Mouse (Mus musculus) forebrain, embryonic 14.5 days (tissue): ENCODE measurements around the gene Lrfn3. TPM values are rescaled to one million over a fixed set of nuclear protein-coding genes. Genes with fewer than 3 reads are reported as not detected.

ENCODE experiments used
- ATAC-seq: fragments of 200-750 bp; cut with Nextera tagmentation; 2 replicates; pipeline ENCODE4 v1.8.0; 2017; ENCODE audit warnings: mild to moderate bottlenecking, moderate library complexity
- DNase-seq: peaks from one replicate; pipeline ENCODE4 v3.0.0-alpha.2; 2015; ENCODE audit warnings: low spot score
- H3K27ac ChIP-seq: fragments of 300-500 bp; sonication (generic); 2 replicates; pipeline ENCODE4 v1.5.1; 2014; ENCODE audit warnings: low read depth, mild to moderate bottlenecking, control low read depth, low read length, moderate library complexity
- H3K27me3 ChIP-seq: fragments of 300-500 bp; sonication (generic); replicated peaks from 2 replicates; pipeline ENCODE4 v1.6.1; 2014; ENCODE audit warnings: low read length, control low read depth, mixed read lengths; ENCODE audit not compliant: control insufficient read depth, insufficient read depth
- H3K36me3 ChIP-seq: fragments of 300-500 bp; sonication (generic); 2 replicates; pipeline ENCODE4 v1.6.1; 2014; ENCODE audit warnings: low read length, control low read depth; ENCODE audit not compliant: control insufficient read depth, insufficient read depth
- H3K4me1 ChIP-seq: fragments of 300-500 bp; sonication (generic); 2 replicates; pipeline ENCODE4 v1.6.1; 2014; ENCODE audit warnings: antibody characterized with exemption, low read length, control low read depth; ENCODE audit not compliant: control insufficient read depth, insufficient read depth
- H3K4me2 ChIP-seq: fragments of 300-500 bp; sonication (generic); 2 replicates; pipeline ENCODE4 v1.6.1; 2014; ENCODE audit warnings: mild to moderate bottlenecking, control low read depth, low read length
- H3K4me3 ChIP-seq: fragments of 300-500 bp; sonication (generic); 2 replicates; pipeline ENCODE4 v1.5.1; 2014; ENCODE audit warnings: low read depth, low read length, control low read depth
- H3K9ac ChIP-seq: fragments of 300-500 bp; sonication (generic); 2 replicates; pipeline ENCODE4 v1.6.1; 2014; ENCODE audit warnings: mild to moderate bottlenecking, low read length, control low read depth, moderate library complexity
- H3K9me3 ChIP-seq: fragments of 300-500 bp; sonication (generic); replicated peaks from 2 replicates; pipeline ENCODE4 v1.6.1; 2016; ENCODE audit warnings: low read length, control low read depth, mixed read lengths; ENCODE audit not compliant: control insufficient read depth
- WGBS: fragments of 180-500 bp; shearing (Covaris S2); extraction: QIAGEN DNeasy Blood & Tissue Kit; methylation state at CpG from one replicate; pipeline ENCODE4 v1.1.7; 2014; 5-methylcytosine and 5-hydroxymethylcytosine counted together
- polyA plus RNA-seq: library from polyadenylated mRNA; unstranded; fragments of >200 nt; fragmentation: Nextera tagmentation; extraction: Ambion mirVana; gene quantifications from 2 replicates; pipeline ENCODE4 v1.2.1, GENCODE M21; 2014

Gene Lrfn3
- polyA plus RNA-seq, 1 experiment from 2014 or later, result 8.8 TPM

DNA sequence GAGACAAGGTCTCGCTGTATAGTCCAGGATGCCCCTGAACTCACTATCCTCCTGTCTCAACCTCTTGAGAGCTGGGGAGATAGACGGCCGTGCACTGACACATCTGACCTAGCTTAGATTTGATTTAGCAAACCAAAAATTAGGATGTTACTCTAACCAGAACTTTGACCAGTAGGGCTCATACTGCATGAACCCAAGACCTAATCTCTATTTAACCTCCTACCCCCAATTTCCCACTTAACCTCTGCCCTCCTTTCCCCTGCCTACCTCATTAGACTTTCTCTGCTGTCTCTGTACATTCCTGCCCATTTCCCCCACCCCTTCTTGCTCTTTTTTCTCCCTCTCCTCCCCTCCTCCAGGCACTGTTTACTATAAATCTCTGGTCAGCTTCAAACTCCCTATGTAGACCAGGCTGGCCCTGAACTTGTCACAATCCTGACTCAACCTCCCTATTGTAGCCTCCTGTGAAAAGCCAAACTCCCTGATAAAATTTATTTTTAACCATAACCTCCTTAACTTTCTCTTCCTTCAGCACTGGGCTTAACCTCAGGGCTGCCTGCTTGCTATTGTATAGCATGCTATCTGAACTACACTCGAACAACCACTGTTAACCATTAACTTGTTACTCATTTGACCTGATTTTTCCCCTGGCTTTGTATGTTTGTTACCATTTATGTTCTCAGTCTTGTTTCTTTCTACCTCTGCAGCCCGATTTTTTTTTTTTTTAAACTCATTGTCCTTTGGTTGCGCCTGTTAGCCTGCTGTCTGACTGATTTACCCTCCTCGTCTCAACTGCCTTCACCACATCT is 4.0 kb downstream of the Lrfn3 start:
- ATAC-seq, result no peak
- DNase-seq, result no peak
- Histone ChIP-seq H3K27ac (no peak overlapping the region), H3K36me3 (peaks cover 46% of the 10 kb centered on the region), H3K4me2 (no peak overlapping the region), H3K4me1 (peaks cover 20% of the 10 kb centered on the region), H3K4me3 (no peak overlapping the region), H3K9ac (no peak overlapping the region), H3K9me3 (no peaks in the 10 kb centered on the region), H3K27me3 (no peaks in the 10 kb centered on the region)
- 85% methylated on average over 7 of the region's 7 CpGs for WGBS

DNA sequence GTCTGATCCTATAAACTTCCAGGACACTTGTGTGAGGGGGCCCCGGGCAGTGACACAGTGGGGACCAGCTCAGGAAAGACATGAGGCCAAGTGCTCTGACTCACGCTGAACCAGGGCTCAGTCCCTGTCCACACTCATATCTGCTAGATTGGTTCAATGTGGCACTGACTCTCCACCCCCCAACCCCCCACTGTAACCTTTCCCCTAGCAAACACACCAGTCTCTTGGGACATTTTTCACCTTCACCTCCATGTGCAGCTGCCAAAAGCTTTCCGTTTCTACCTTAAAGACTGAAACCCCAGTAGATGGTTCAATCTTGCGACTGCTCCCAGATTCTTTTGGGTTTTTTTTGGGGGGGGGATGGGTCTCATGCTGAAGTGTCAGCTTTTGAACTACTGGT is 8.5 kb downstream of the Lrfn3 start:
- 84% methylated on average over 4 of the region's 4 CpGs for WGBS
- DNase-seq (no peak), ATAC-seq (peak; percentile 29; the same call in 1 of the 2 replicates)
- Histone ChIP-seq H3K4me2 (no peak overlapping the region), H3K27me3 (0 out of 2 replicates have a peak, but pooled peaks cover 2% of the 10 kb centered on the region), H3K27ac (no peak overlapping the region), H3K9me3 (no peaks in the 10 kb centered on the region), H3K9ac (no peak overlapping the region), H3K4me1 (no peaks in the 10 kb centered on the region; the same call in 1 of the 2 replicates), H3K4me3 (no peak overlapping the region), H3K36me3 (peaks cover 35% of the 10 kb centered on the region)

DNA sequence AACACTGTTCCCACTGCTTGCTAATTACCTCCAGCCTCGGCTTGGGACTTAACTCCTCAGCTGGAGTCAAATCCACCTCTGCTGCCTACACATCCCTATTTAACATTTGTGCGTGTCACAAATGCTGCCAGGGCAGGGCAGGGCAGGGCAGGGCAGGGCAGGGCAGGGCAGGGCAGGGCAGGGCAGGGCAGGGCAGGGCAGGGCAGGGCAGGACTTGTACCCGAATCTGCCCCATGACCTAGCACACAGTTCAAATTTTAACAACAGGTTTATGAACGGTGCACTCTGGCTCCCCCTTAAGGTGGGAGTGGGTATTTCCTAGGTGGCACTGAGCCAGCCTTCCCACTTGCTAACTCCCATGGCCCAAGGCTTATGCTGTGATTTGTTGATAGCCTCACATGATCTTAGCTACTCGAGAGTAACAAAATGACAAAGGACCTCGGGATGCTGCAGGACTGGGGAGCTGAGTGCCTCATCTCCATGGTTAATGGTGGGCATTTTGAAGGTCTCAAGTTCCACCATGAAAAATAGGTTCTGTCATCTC is 9.2 kb downstream of the Lrfn3 start:
- no peaks in the 10 kb centered on the region for H3K9me3 ChIP-seq
- 0 out of 2 replicates have a peak, but pooled peaks cover 6% of the 10 kb centered on the region for H3K27me3 ChIP-seq
- DNase-seq (peak; percentile 80), ATAC-seq (peak; percentile 76)
- H3K36me3 ChIP-seq, result peaks cover 35% of the 10 kb centered on the region
- H3K4me1 ChIP-seq, result no peaks in the 10 kb centered on the region; the same call in 1 of the 2 replicates
- H3K4me2 ChIP-seq, result no peak overlapping the region
- H3K4me3 ChIP-seq, result no peak overlapping the region
- no peak overlapping the region for H3K9ac ChIP-seq
- H3K27ac ChIP-seq, result no peak overlapping the region
- WGBS, result 14% methylated on average over 6 of the region's 6 CpGs

DNA sequence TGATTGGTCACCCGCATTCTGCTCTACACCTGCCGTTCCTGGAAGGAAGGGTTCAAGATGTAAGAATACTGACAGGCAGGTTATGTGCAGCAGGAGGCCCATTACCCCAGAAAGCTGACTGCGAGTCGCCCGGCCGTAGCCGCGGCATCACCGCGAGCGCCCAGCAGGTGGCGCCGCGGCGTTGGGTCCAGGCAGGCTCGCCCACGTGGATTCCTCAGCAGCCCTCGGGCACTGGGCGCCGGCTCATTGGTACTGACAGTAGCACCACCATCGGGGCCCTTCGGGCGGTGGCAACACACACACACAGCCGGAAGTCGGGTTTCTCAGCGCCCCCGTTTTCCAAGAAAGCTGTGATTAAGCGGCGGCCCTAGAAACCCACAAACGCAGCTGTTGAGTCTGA is 14.7 kb downstream of the Lrfn3 start:
- H3K4me2 ChIP-seq, result peak overlapping the region; percentile 23; the same call in 1 of the 2 replicates
- H3K36me3 ChIP-seq, result 0 out of 2 replicates have a peak, but pooled peaks cover 2% of the 10 kb centered on the region
- H3K9me3 ChIP-seq, result no peaks in the 10 kb centered on the region
- H3K4me1 ChIP-seq, result peaks cover 3% of the 10 kb centered on the region; the same call in 1 of the 2 replicates
- DNase-seq, result peak; percentile 81
- peaks cover 11% of the 10 kb centered on the region; the same call in 1 of the 2 replicates for H3K27me3 ChIP-seq
- no peak overlapping the region for H3K9ac ChIP-seq
- WGBS, result 3% methylated on average over 30 of the region's 30 CpGs
- ATAC-seq, result peak; percentile 77; the same call in 1 of the 2 replicates
- no peak overlapping the region for H3K27ac ChIP-seq
- H3K4me3 ChIP-seq, result no peak overlapping the region

DNA sequence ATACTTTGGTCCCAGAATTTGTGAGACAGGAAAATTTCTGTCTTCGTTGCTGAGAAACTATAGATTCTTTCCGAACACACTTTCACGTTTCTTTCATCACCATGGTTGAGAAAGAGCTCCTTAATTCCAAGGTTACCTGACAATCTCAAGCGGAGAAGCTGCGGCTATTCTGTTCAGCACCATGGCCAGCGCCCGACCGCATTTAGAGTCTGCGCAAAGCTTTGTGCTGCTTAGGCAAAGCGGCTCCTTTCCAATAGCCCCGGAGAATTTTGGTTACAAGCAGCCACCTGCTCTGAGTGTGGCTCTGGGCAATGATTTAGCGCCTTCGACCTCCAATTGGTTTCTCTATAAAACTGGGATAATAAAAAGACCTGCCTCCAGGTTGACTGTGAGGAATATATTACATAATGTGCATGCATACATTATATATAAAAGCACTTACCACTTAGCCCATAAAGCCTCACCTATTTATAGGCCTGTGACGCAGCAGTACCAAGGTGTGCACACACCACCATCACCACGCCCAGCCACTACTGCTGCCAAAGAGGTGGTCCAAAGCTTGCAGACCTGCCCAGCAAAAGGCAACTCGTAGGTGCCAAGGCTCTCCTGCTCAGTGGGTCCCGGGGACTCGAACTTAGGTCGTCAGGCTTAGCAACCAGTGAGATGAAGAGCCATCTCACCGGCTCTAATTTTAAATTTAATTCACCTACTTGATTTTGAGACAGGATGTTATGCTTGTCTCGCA is 15.8 kb downstream of the Lrfn3 start:
- H3K9me3 ChIP-seq, result no peaks in the 10 kb centered on the region
- H3K27me3 ChIP-seq, result peaks cover 11% of the 10 kb centered on the region; the same call in 1 of the 2 replicates
- no peak overlapping the region for H3K27ac ChIP-seq
- peaks cover 3% of the 10 kb centered on the region; the same call in 1 of the 2 replicates for H3K4me1 ChIP-seq
- H3K36me3 ChIP-seq, result no peaks in the 10 kb centered on the region
- 27% methylated on average over 21 of the region's 21 CpGs for WGBS
- H3K4me2 ChIP-seq, result no peak overlapping the region
- no peak overlapping the region for H3K4me3 ChIP-seq
- ATAC-seq, result no peak
- peak; percentile 71 for DNase-seq
- H3K9ac ChIP-seq, result no peak overlapping the region

DNA sequence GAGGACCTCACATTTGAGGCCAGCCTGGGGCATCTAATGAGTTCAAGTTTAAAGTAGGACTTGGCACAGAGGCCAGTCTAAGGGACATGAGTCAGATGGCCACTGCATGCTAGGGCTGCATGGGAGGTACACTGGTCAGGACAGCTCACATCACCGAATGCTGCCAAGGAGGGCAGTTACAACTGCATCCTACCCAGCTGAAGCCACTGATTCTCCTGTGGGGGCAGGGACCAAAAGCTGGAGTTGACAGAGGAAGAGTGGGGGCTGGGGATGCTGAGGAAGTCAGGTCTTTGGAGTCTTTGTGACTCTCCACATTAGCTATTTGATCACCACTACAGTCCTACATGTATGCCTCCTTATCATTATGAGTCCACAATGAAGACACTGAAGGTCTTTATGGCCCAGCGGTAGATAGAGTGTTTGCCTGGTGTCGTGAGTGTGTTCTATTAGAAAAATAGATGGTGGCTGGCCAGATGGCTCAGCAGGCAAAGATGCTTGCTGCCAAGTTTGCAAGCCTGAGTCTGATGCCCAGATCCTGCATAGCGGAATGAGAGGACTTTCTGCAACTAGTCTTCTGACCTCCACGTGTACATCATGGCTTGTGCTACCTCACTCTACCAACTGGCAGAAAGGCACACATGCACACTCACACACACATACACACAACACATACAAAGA is 23.0 kb downstream of the Lrfn3 start:
- WGBS, result 61% methylated on average over 5 of the region's 5 CpGs
- DNase-seq, result peak; percentile 36

DNA sequence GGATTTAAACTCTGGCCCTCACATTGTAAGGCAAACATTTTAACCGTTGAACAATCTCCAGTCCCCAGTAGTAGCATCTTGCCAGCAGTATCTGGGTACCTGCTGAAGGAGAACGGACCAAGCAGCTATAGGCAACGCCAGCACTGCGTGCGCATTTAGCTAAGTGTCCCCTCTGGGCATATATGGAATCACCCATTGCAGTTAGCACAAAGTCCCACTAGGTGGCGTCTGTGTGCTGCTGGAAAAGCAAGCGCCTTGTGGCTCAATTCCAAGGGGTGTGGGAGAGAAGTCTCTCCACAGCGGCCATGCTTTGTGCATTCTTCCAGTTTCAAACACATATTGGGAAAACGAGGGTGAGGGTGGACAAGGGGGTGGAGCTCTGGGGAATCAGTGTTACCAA is 26.2 kb downstream of the Lrfn3 start:
- H3K9me3 ChIP-seq, result no peaks in the 10 kb centered on the region
- peaks cover 9% of the 10 kb centered on the region for H3K4me1 ChIP-seq
- ATAC-seq (peak; percentile 38), DNase-seq (peak; percentile 97)
- 2% methylated on average over 9 of the region's 9 CpGs for WGBS
- H3K36me3 ChIP-seq, result no peaks in the 10 kb centered on the region
- H3K27me3 ChIP-seq, result peaks cover 4% of the 10 kb centered on the region
- no peak overlapping the region for H3K4me2 ChIP-seq
- no peak overlapping the region for H3K9ac ChIP-seq
- no peak overlapping the region for H3K4me3 ChIP-seq
- no peak overlapping the region for H3K27ac ChIP-seq

More for the DNA sequence above, 23.0 kb downstream of the Lrfn3 start:
- ATAC-seq, result no peak
- Histone ChIP-seq H3K4me1 (no peaks in the 10 kb centered on the region), H3K4me2 (no peak overlapping the region), H3K9me3 (no peaks in the 10 kb centered on the region), H3K27me3 (peaks cover 4% of the 10 kb centered on the region), H3K27ac (no peak overlapping the region), H3K36me3 (no peaks in the 10 kb centered on the region), H3K4me3 (no peak overlapping the region), H3K9ac (no peak overlapping the region)

DNA sequence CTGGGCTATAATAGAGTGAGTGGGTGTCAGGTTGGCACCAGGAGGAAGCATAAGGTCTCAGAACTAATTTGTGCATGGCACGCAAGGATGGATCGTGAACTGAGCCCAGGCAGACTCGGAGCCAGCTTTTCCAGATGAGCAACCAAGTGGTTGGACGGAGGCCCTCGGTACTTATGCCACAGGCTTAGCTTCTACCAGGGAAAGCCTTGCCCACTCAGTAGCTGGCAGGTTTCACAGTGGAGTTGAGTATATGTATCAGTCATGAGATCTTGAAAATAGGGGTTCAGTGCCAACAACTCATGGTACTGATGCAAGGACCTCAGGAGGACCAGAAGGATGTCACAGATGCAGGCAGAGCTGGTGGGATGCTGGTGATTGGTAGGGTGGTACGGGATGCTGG is 26.9 kb downstream of the Lrfn3 start:
- DNase-seq (peak; percentile 33), ATAC-seq (no peak)
- WGBS, result 69% methylated on average over 6 of the region's 6 CpGs
- no peak overlapping the region for H3K4me3 ChIP-seq
- H3K9ac ChIP-seq, result no peak overlapping the region
- no peaks in the 10 kb centered on the region for H3K36me3 ChIP-seq
- H3K27me3 ChIP-seq, result peaks cover 4% of the 10 kb centered on the region
- no peaks in the 10 kb centered on the region for H3K9me3 ChIP-seq
- H3K4me1 ChIP-seq, result peaks cover 9% of the 10 kb centered on the region
- H3K27ac ChIP-seq, result no peak overlapping the region
- no peak overlapping the region for H3K4me2 ChIP-seq
